Mouse (Mus musculus): ENCODE results near the gene Cdkal1.

Gene Cdkal1

DNA sequence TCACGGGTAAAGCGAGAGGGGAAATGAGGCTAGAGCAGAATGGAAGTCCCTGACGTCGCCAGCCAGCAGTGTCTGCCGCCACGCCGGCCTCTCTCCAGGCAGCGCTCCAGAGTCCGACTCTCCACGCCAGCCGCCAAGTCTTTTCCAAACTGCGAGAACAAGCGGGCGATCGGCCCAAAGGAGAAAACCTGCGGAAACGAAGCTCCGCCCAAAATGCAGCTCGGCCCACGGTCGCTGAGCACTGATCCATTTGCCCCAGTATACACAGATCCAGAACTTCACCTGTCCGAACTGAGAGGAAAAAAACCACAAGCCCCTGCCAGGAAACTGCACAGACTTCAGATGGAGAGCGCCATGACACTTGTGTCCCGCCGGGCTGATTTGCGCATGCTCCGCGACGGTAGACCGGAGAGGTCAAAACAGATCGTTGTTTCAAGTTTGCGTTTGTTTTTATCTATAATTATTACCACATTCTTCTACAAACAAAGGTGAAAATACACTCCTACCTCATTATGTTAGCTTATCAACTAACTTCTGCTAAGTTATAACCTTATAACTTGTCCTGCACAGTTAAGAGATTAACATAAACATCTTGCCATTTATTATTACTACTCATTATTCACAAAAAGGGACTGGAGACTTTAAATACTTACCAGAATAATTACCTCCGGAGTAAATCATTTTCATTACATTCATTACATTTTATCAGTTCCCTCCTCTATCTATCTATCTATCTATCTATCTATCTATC lies at the start of gene Cdkal1:
TSS of gene Cdkal1 (minus strand) at position 394 of the 751 bp plus-strand sequence.
- peak; percentile 76 for DNase-seq (ENCODE audit: low spot score)

DNA sequence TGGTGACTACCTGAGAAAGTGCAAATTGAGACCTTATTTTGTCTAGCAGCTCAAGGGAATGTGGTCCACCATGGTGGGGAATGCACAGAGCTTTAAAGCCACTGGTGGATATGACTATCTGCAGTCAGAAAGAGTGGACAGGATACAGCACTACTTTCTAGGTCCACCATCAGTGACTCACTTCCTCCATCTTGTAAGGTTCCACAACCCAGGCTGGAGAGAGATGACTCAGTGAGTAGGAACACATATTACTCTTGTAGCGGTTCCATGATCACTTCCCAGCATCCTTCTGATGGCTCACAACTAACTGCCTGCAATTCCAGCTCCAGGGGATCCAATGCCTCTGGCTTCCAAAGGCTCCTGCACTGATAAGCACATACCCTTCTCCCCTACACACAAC lies 47.9 kb upstream of the Cdkal1 start:
- no peak for DNase-seq (ENCODE audit: low spot score)

DNA sequence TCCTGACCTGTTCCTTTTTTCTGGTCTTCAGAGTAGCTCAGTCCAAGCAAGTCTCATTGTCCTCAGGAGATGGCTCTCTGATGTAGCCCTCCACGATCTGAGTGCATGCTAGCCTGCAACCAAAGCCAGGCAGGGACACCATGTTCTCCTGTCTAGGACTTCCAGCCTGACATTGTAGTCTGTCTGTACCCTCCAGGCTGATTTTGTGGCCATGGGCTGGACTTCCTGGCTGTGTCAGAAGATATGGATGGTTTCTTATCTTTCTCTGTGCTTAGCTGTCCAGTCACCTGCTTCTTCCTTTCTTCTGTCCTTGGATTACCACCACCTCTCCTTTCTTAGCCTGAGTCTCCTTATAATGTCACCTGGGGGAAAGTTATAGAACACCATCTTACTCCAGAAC lies 47.2 kb upstream of the Cdkal1 start:
- no peak for DNase-seq (ENCODE audit: low spot score)

GRCm38 (mm10) chr13:29901641-29902040 lies 46.2 kb upstream of the Cdkal1 start:
- DNase-seq (ENCODE audit: low spot score) = no peak

DNA sequence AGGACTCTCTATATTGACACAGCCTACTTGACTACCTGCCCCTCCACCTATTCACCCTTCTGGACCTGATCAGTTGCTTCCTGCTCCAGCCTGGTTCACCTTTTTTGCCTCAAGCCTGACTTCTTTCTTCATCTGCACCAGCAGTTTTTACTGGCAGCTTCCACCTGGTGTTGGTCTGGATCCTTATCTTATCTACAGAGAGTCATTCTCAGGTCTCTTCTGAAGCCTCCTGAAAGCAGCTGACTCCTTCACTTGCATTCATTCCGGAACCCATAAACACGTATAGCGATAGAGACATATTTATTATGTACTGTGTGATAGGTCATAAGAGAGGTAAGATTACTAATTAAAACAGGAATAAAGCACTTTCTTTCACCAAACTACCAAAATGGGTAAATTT lies 11.3 kb upstream of the Cdkal1 start:
- DNase-seq (ENCODE audit: low spot score) = no peak

- no peak for DNase-seq (ENCODE audit: low spot score)
These were observed 8.9 kb upstream of the Cdkal1 start for GRCm38 (mm10) chr13:29864331-29864730.

GRCm38 (mm10) chr13:29860087-29860486 lies 4.6 kb upstream of the Cdkal1 start:
- no peak for DNase-seq (ENCODE audit: low spot score)

DNA sequence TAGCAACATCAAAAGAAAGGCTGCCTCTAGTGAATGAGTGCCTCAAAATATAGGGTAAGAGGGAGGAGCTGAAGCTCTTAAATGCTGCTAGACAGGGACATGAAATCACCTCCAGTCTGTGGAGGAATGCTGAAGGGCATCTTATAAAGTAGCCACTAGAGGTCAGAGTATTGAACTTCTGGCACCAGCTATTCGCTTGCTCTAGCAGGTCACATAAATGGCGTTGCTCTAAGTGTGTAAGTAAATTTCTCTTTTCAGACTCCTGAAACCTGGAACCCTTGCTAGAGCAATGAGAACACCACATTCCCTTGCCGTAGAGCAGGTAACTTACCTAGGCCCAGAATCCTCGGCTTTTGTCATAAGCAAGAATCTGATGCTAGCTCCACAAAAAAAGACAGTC lies 2.0 kb upstream of the Cdkal1 start:
- DNase-seq (ENCODE audit: low spot score) = peak; percentile 41

- no peak for DNase-seq (ENCODE audit: low spot score)
These were observed 598 bp downstream of the Cdkal1 start for GRCm38 (mm10) chr13:29854876-29855275.

- peak; percentile 15 for DNase-seq (ENCODE audit: low spot score)
These were observed 16.9 kb downstream of the Cdkal1 start for GRCm38 (mm10) chr13:29838409-29839047.

DNA sequence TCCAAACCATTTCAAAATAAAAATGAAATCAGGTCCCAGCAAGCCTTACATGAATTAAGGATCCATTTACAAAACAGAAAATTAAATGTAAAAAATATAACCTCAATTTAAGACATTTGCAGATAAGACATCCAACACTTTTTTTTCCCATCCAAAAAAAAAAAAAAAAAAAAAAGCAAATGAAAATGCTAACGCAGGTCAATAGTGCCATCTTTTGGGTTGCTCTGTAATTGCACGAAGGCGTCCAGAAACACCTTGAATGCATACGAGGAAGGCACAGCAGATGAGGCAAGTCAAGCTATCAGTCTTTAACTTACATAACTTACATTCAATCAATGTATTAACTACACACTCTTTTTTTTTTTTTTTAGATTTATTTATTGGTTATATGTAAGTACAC lies 20.3 kb downstream of the Cdkal1 start:
- DNase-seq (ENCODE audit: low spot score) = peak; percentile 7

- no peak for DNase-seq (ENCODE audit: low spot score)
These were observed 21.7 kb downstream of the Cdkal1 start for GRCm38 (mm10) chr13:29833751-29834150.

DNA sequence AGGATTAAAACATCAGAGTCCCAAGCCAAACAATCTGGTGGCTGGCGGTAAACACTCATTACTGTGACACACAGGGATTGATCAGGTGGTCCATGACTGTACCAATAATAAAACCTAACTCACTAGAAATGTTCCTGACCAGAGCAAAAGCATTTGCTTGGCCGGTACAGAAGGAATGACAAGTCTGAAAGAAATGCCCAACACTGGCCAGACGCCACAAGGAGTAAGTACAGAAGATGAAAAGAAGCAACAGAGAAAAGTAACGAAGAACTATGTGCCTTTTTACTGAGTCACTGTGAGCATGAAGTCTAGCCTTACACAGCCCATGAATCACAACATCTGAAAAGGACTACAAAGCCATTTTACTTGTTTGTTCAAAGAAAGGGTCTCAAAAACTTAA lies 24.3 kb downstream of the Cdkal1 start:
- no peak for DNase-seq (ENCODE audit: low spot score)

DNA sequence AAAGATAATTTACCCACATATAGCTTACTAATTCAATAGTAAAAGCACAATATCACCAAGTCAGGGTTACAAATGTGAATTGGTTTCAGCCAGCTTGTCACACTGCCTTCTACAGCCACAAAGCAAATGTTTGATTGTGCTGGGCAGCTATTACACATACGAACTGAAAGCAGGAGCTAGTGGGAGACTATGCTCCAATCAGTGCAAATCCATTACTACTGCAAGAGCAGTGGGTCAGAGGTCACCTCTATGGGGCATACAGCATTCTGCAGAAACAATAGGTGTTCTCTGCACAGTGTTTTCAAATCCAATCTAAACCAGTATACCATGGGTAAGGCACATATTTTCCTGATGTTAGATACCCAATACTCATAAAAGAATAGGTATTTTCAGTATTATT lies 27.4 kb downstream of the Cdkal1 start:
- DNase-seq (ENCODE audit: low spot score) = no peak

DNA sequence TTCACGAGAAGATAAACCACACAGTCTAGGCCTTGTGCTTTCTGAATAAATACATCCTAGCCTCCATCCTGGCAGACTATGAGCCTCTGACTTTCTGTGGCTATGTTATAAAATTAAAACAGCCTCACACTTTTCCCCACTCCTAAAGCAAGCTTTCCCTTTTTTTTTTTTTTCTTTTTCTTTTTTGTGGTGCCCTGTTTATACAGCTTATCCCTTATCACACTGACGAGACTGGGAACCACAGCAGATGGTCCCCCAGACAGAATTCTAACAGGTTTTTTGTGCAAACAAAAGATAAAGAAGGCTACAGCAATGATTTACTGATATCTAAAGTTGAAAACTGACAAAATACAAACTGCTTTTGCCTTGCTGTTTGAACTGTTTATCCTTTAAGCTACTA lies 29.0 kb downstream of the Cdkal1 start:
- no peak for DNase-seq (ENCODE audit: low spot score)

DNA sequence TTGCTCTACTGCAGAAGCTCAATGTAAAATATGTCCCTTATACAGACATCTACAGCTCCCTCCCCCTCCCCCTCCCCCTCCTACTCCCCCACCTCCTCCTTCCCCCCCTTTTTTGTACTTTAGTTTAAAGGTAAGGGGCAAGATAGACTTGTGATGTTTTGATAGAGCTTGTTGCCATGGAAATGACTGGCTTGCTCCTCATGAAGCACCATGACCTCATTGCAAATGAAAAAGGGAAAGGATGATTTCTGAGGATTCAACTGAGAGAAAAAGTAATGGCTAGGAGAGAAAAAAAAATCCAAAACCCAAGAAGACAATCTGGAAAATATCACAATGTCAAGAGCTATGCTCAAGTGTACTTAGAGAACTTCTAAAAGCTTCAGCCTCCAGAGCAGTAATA lies 29.4 kb downstream of the Cdkal1 start:
- no peak for DNase-seq (ENCODE audit: low spot score)

- DNase-seq (ENCODE audit: low spot score) = no peak
These were observed 30.7 kb downstream of the Cdkal1 start for GRCm38 (mm10) chr13:29824797-29825196.

DNA sequence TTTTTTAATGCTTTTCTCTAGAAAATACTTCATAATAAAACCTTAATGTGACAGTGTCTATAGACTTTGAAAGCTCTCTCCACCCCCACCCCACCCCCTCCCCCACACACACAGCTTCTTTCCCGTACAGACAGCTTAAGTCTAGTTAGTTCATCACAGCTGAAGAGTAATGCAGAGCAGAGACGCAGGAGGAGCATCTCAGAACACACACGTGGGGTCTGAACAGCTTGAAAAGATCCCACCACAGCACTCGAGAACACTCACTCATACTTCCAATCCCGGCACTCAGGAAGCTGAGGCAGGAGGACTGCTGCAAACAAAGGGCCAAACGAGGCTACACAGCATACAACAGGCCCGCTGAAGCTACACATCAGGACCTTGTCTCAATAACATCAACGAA lies 31.1 kb downstream of the Cdkal1 start:
- DNase-seq (ENCODE audit: low spot score) = no peak

DNA sequence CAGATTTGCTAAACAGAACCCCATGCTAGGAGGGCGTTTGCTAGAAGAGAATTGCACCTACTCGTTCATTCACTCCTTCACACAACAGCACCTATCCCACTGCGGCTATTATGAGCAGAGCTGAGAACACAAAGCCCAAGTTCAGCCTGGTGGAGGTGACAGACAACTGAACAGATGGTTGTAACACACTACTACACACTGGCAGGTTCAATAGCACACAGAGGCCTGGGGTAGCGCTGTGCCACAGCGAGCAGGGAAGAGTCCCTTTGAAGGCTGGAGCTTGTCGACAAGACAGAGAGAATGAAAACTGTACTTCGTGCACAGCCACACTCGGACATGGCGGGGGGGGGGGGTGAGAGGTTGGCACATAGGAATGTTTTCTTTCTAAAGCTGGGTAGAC lies 31.6 kb downstream of the Cdkal1 start:
- no peak for DNase-seq (ENCODE audit: low spot score)

DNA sequence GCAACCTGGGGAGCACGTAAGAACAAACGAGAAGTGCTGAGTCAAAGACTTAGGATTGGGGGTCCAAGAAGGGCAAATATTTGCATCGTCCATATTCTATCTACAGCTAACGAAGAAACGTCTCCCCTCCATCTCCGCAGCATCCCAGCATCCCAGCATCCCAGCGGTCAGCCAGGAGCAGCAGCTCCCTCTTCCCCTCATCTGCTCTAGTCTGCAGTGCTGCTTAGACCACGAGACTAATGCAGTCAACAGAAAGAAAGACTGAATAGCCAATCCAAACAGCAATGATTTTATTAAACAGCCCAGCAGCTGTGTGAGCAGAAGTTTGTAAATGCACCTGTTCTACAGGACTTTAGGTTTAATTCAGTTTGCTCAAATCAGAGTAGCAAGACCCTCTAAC lies 32.0 kb downstream of the Cdkal1 start:
- no peak for DNase-seq (ENCODE audit: low spot score)

GRCm38 (mm10) chr13:29819910-29820583 lies 35.4 kb downstream of the Cdkal1 start:
- peak; percentile 8 for DNase-seq (ENCODE audit: low spot score)

GRCm38 (mm10) chr13:29819147-29819546 lies 36.3 kb downstream of the Cdkal1 start:
- DNase-seq (ENCODE audit: low spot score) = no peak

GRCm38 (mm10) chr13:29818314-29818713 lies 37.2 kb downstream of the Cdkal1 start:
- no peak for DNase-seq (ENCODE audit: low spot score)

Measured in T-cell, adult 2 months (primary cell).